Mouse (Mus musculus) lung, postnatal 14 days (tissue): Measurements from ENCODE around the gene Gm11492.

Source experiments
- DNase-seq: peaks from one replicate; pipeline ENCODE4 v3.0.0; 2021

Gm11492 gene

DNA sequence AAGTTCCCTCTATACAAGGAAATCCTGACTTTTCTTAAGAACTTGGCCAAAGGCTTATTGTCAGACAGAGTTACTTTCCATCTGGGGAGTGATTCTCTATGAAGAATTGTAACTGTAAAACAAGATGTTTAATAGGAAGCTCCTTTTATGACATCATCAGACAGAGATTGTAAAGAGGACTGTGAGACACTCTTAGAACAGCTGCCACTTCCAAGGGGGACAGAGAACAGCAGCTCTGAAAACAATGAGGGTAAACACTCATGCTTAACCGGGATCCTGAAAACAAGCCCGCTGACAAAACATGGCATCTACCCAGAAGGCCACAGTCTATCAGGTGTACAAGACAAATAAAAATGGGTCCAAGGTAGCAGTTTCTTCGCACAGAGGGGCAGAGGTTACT is at the start of gene Gm11492:
Gene Gm11492 (plus strand): TSS at position 153 of the 400 bp plus-strand sequence.
- no peak for DNase-seq

DNA sequence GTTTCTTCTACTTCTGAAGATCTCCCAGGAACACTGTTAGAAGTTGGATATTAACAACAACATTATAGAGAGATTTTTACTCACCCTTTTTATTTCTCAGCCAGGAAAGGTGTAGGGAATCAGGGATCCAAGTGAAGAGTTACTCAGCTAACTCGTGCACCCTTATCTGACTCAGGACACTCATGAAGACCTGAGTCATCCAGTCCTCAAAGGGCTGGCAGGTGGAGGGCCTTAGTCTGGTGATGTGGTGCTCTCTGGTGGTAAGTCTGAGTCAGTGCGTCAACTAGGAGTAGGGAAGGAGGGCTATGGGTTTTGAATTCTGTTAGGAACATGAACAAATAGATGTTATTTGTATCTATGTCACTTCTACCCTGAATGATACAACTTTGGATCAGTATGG is 47.2 kb upstream of the Gm11492 start:
- peak; percentile 45 for DNase-seq

DNA sequence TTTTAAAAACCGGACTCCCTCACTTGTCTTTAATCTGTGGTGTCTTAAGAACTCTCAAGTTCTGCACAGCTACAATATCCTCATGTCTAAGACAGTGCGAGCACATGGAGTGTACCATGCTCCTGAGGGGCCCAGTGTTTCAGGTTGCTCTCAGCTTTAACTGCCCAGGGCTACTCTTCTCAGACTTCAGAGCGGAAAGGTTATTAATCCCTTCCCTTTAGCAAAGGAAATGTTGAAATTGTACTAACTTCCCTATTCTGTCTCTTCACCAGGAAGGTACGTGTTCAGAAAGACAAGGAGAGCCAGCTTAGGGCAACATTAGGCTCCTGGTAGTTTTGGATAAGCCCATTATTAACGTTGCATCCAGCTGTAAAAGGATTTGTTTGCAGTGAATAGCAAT is 43.0 kb upstream of the Gm11492 start:
- no peak for DNase-seq

DNA sequence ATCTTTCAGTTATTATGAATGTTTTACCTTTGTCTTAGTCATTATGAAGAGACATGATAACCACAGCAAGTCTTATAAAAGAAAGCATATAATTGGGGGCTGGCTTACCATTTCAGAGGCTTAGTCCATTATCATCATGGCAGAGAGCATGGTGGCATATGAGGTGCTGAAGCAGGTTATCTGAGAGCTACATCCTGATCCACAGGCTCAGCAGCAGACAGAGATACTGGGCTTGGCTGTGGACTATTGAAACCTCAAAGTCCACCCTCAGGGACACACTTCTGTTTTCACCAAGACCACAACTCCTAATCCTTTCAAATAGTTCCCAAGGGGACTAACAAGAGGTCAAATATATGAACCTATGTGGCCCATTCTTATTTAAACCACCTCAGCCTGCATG is 42.5 kb upstream of the Gm11492 start:
- no peak for DNase-seq

DNA sequence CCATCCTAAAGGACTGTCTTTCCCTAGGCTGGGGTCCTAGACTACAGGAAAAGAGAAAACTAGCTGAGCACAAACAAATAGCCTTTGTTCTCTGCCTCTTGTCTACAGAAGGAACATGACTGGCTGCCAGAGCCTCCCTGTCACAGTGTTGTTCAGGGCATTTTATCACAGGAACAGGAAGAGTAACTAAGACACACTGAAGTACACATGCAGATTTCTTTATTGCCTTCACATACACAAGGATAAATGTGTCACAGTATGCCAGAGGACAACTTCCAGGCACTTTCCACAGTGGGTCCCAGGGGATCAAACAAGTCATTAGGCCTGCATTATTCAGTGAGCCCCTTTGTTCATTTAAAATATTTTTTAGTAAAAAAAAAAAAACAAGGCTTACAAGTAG is 41.7 kb upstream of the Gm11492 start:
- no peak for DNase-seq

DNA sequence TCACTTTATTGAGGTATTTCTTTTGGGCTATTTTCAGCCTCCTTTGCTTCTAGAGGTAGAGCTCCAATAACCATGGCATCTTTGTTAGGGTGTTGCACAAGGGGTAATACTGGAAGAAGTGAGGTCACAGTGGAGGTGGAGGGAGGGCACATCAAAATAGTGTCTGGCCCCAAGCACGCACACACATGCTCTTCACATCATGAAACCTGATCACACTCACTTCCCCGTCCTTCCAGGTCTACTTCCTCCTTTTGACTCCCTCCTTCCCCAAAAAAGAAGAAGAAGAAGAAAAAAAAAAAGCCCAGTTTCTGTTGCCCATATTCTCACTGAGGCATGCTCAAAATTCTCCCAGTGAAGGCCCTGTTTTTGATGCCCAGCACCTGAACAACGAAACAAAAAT is 39.1 kb upstream of the Gm11492 start:
- DNase-seq = no peak

DNA sequence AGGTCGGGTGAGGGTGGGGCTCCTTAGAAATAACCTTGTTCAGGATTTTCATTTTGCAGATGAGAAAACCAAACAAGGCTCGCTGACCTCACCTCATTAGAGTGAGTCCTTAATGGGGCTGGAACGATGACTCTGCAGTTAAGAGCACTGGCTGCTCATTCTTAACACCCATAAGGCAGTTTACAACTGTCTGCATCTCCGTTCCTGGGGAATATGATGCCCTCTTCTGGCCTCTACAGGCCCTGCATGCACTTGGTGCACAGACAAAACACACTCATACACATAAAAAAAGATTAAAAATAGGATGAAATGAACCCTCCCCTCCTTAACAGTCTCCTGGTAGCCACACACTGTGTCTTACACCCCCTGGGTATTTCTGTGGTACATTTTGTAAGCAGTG is 38.5 kb upstream of the Gm11492 start:
- DNase-seq = no peak

DNA sequence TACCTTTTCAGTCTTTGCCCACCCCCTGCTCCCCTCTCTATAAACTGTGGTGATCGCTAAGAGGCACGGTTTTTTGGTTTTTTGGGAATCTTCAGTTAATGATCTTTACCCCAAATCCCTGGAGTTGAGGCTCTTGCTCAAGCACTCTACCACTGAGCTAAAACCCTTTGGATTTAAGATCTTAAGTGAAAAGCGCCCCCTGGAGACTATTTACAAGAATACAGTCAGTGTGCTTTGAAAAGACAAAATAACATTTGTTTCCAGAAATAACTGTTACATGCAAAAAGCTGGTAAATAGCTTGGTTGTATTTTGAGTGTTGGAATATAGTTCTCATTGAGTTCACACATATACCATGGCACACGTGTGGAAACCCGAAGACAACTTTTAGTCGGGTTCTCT is 34.8 kb upstream of the Gm11492 start:
- DNase-seq = no peak

DNA sequence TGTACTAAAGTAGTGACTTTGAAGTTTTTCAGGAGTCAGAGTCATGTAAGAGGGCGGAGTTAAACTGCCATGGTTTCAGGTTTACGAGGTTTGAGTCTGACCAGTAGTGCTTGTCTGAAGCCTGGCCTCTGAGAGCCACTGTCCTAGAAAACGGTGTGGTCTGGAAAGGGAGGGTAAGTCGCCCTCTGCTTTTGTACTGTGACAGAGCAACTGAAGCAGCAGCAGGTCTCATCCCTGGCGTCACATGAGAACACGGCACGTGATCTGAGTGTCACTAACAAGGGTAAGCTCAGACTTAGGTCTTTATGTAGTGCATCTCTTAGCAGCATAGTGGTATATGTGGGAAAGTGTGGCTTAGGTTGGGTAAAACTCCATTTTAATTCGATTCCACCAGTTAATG is 24.2 kb upstream of the Gm11492 start:
- no peak for DNase-seq

DNA sequence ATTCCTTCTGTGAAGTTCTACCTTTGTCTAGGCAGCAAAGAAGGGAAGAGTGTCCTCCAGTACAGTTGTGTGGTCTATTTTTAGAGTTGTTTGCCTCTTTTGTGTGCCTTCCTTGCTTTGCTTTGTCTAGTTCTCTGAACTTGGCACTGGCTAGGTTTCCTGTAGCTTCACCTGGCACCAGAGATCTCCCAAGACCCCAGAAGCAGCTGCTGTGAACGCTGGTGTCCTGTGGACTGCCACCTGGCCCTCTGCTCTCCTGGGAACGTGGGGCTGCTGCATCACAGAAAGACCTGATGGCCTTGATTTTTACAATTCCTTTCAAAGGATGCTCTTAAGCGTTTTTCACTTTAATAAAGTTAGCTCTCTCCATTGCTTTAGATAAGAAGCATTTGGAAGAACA is 23.5 kb upstream of the Gm11492 start:
- DNase-seq = no peak

DNA sequence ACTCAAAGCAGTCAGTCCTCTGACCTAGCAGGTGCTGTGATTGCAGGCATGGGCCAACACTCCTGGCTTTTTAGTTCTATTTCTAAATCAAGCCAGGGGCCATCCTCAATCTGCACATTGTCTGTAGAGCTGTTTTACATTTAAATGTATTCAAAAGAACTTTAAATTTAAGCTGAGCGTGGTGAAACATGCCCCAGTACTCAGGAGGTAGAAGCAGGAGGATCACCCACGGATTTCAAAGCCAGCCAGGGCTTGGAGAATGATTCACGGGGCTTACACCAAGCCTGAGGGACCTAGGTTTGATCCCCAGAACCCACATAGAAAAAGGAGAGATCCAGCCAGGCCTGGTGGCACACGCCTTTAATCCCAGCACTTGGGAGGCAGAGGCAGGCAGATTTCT is 13.1 kb upstream of the Gm11492 start:
- DNase-seq = no peak

DNA sequence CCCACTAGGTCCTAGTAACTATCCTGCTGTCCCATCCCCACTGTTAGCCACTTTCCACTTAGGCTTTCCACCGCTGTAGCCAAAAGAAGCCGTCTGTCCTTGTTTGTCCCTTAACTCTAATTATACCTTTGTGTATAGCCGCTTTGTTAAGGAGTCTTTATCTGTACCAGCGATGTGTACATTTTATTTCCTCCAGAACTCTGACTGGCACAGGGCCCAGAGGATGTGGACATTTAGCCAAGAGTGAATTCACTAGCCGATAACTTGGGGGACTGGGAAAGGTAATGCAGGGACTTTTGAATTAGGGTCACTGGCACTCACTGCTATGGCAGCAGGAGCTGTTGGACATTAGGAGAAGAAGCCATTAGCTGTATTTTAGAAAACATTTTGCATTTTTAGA is 12.1 kb upstream of the Gm11492 start:
- peak; percentile 79 for DNase-seq

DNA sequence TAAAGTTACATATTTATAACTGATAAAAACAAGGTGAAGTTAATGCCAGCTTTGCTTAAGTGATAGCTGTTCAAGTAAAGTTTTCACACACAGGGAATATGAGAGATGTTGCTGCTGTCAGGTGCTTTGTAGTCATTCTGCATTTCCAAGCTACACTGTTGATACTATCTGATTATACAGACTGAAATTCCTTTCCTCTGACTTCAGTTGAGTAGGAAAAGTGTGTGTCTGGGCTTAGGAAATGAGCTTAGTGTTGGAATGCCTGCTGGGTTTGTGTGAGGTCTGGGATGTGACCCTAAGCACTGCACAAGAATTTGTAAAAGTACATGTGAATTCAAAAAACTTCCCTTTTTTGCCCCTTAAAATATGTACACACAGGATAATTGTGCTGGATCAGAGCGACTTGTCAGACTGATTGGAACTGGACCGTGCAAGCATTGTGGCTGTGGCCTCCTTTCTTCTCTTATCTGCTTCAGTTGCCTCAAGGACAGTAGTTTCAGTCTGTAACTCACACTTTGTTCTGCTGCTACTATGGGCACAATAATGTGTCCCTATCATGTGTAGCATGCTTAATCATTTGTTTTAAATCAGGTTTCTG is 11.2 kb upstream of the Gm11492 start:
- DNase-seq = no peak

DNA sequence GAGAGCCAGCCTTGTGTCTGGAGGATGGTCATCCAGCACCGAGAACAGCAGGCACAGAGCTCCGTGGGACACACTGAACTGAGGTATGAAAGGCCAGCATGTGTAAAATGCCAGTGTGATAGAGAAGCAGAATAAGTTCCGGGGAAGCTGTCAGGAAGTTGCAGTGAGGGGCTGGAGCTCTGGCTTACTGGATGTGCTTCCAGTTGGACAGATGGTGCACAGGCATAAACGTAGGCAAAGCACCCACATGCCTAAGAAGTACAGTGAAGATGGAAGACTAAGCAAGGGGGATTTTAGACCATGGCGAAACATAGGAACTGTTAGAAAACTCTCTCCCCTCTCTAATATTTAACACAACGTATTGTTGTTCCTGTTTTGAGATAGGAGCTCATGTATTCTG is 5.2 kb upstream of the Gm11492 start:
- no peak for DNase-seq

DNA sequence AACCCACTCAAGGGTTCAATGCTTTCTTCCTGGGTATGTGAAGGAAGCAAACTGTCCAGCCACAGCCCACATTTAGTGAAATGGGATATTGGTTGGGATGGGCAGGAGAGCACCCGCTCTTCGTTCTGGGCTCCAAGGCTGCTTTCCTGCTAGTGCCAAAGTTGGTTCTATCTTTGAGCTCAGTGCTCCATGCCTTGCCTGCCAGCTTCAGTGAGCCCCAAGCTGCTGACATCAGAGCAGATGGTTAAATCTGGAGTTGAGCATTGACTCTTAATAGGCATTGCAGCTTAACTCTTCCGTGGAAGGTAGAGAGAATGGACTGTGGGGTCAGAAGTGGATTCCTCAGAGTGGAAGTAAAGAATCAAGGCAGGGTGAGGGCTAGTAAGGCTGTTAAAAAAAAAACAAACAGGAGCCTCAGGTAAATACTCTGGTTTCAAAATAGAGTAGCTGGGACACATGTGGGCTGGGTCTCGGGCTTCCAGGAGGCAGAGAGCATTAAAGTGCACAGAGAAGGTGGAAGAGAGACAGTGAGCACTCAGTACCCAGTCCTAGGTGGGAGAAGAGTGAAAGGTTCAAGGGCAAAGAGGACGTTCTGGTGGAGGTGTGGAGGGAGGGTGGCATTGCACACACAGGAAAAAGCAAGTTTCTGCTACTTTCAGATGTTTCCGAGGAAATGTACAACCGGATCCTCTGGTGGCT is 2.0 kb downstream of the Gm11492 start, which contains the start of gene Sept4:
Gene Sept4 (plus strand): TSS at position 649 of the 699 bp plus-strand sequence.
- no peak for DNase-seq

DNA sequence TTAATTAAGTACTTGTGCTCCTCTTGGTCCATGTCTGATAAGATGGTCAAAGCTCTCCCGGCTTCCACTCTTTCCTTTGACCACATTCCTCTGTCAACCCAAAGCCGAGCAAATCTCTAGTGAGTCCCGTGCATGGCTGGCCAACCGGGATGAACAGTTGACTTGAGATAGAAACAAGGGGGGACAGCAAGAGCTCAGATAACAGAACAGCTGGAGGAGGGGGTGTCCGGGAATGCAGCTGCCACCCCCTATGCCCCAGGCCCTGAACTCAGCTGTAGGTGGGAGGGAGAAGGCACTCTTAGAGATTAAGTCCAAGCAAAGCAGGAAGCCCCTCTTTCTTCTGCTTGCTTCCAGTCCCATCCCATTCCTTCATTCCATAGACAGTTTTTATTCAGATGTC is 4.3 kb downstream of the Gm11492 start:
- no peak for DNase-seq

DNA sequence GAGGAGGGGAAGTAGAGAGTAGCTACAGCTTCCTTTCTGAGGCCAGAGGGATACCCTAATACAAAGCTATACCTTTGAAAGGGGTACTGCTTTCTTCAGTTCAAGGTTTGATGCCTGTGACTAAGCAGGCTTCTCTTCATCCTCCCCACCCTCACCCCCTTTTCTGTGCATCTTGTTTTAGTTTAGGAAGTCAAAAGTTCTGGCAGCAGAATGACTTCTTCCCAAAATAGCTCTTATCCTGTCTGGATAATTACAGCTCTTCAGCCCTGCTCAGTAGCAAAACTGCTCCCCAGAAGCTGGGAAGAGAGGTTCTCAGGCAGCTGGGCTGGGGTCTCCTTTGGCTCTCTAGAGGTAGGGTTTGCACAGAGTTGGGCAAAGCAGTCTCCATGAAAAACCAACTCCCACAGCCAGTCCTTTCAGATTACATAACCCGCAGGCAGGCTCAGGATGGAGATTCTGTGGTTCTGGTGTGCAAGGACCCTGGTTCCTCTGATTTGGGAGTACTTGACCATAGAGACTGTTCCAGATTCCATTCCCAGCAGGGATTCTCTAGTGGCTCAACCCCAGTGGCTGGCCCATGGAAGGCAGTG is 5.0 kb downstream of the Gm11492 start:
- no peak for DNase-seq

DNA sequence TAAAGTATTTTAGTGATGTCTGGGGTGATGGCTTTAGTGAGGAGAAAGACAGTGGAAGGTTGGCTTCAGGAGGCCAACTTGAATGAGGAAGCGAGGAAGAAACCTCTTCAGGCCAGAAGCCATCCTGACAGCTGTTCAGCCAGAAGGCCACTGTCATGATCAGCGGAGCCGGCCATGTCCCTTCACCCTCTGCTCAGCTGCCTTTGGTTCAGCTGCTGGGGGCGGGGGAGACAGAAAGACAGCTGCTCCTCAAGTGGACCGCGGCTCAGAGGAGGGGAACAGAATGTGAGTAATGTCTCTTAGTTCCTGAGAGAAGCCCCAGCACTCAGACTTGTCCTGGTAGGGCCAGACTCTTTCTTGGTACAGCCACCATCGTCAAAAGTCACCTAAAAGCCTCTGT is 7.3 kb downstream of the Gm11492 start:
- DNase-seq = no peak

DNA sequence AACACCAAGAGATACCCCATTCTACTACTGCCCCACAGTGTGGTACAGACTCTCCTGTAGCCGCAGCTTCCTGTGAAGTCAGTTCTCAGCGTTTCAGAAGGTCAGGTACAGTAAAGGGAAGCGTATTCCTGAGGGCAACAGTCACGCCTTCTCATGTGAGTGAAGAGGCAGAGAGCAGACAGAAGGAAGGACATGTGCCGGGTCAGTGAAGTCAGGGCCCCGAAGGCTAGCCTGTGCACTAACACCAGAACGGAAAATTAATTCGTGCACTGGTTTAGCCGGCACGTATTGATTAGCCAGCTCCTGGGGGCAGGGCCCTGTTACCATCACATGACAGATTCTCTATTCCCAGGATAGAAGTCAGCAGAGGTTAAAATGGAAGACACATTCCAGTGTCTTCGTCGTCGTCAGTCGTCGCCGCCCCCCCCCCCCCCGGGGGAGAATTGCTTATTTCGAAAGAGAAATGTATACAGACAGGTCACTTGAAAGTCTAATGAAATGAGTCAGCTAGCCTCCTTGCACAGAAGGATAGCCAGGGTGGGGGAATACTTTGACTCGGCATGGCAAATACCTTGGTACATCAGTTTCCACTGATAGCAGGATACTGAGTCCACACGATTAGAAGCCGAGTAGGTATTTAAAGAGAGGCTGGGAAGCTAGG is 8.2 kb downstream of the Gm11492 start:
- no peak for DNase-seq

DNA sequence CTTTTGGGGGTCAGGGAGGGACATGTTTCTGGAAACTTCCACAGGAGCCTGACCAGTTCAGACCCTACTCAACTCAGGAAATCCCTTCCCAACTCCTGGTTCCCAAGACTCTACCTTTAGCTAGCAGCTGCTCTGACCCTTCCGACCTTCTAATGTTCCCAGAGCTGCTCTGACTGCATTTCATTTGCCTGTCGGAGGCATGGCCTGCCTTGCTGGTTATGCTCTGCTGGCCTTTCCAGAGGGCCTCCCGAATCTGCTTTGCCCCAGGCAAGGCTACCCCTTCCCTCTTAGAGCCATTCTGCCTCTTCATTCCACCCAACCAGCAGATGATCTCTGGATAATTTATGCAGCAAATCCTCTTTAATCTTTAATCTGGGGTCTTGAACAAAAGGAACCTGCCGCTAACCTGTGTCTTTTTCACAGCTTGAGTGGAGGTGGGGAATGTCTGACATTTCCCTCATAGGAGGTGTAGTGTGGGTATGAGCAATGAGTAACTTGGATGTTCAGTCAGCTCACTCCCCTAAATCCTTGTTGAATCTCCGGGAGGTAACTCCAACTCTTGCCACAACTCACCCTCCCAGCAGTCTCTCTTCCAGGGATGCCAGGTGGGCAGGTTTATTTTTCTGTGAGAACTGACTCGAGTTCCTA is 11.3 kb downstream of the Gm11492 start:
- no peak for DNase-seq

DNA sequence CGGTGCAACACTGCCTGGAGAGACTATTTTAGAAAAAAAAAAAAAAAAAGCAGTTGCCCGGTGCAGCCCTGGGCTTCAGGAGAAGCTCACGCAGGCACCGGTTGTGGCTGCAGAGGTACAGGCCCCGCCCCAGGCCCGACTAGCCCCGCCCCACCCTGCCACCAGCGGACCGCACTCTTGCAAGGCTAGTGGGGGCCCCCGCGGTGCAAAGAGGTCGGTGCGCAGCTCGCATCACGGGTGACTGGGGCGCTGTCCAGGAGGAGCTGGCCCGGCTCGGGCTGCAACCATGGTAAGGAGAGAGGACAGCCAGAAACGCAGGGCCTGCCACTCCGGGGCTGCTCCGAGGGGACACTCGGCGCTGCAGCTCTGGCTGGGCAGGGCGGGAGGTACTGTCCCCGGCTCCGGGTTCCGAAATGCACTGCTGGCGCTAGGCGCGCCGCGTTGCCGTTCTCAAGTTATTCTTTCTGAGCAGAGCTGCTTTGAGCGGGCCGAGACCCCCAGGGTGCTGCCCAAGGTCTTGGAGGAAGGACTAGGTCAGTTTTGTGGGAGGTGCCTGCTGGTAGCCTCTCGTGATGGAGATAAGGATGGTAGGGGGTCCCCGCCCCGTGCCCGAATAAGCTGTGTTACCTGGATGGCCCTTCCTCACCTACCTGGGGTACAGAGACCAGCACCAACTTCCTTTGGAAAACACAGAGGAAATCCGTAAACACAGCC is 12.0 kb downstream of the Gm11492 start:
- DNase-seq = peak; percentile 79

DNA sequence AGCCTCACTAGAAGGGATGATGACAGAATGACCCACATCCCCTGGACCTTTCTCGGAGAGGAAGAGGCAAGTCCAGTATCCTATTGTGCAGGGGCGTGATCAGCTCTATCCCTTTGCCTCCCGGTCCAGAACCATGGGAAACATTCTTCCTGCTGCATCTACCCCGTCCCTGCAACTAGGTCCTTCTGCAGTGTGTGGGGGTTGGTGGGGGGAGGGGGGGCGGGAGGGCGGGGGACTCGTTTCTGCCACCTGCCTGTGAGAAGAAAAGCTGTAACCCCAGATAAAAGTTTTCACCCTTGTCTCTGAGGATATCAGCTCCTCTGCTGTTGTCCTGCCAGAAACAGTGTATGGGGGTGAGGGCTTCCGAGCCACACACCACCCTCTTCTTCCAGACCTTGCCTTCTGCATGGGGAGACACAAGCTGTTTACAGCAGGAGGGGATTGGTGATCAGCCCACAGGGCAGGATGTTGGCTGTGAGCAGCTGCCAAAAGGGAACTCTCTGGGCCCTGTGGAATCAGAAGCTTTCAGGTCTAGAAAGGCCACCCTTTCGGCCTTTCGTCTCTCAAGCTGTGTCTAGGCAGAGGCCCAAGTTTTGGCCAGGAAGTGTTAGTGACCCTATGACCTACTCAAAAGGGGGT is 12.6 kb downstream of the Gm11492 start:
- DNase-seq = peak; percentile 51
